Mouse (Mus musculus): ENCODE measurements around the gene B4galt1. TPM values are rescaled to one million over a fixed set of nuclear protein-coding genes. Genes with fewer than 3 reads are reported as not detected.

The B4galt1 gene
- total and polyA plus RNA-seq, 3 experiments = 15.4 to 39.1 (median 19.6) TPM

DNA sequence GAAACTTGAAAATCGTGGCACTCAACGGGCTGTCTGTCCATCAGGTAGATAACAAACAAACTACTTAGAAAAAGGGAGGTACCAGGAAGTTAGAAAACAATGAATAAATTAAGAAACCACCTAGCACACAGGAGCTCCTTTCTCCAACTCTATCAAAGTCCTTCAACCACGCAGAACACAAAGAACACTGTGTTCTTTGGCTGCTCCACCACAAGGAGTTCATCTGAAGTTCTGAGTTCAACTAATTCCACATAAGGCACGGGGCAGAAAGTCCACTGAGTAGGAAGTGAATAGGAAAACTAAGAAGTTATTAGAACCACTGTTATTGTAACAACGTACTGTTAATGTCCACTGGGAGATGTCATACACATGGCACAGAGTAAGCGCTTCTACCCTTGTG lies 39.4 kb downstream of the B4galt1 start:
- TF ChIP-seq TAL1 (conservative IDR thresholded peaks at IDR 0.05; ENCODE audit: low read depth, low read length) (no peak), GATA2 (IDR thresholded peaks at IDR 0.05; ENCODE audit: borderline replicate concordance, low read depth, low read length) (no peak), CTCF (IDR thresholded peaks at IDR 0.05; ENCODE audit: low read depth, low read length) (no peak), POLR2AphosphoS5 (IDR thresholded peaks at IDR 0.05; ENCODE audit: insufficient replicate concordance, low read depth, low read length) (no peak), GATA1 (IDR thresholded peaks at IDR 0.05; ENCODE audit: borderline replicate concordance, low read length) (no peak)
- H3K4me1 ChIP-seq (ENCODE audit: insufficient read depth, low read depth, low read length) = peaks cover 11% of the 10 kb centered on the region; the same call in 1 of the 2 replicates
- ATAC-seq (ENCODE audit: extremely low read depth, insufficient number of reproducible peaks, low FRiP score, poor library complexity, severe bottlenecking) = no peak
- H3K9me3 ChIP-seq (replicated peaks) = no peaks in the 10 kb centered on the region
- peaks cover 94% of the 10 kb centered on the region for H3K36me3 ChIP-seq (replicated peaks)
- no peak overlapping the region for H3K4me3 ChIP-seq (ENCODE audit: low read depth, low read length)
- DNase-seq (ENCODE audit: low spot score) = no peak
- H3K27me3 ChIP-seq (ENCODE audit: insufficient read depth, low read length) = no peaks in the 10 kb centered on the region

DNA sequence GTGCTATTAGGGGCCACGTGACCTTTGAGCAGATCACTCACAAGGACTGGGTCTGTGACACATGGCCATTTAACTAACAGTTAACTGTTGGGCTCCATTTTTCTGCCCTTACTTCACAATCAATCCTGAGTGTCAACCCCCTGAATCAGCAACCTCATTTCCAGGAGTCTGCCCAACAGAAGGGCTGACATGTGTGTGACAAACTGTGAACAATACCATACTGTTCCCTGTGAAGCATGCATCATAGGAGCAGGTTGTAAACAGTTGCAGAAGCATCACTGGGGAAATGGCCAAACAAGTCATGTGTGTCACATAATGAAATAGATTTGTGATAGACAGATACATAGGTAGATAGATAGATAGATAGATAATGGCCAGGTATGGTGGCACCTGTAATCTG lies 40.9 kb downstream of the B4galt1 start:
- no peak for ATAC-seq (ENCODE audit: extremely low read depth, insufficient number of reproducible peaks, low FRiP score, poor library complexity, severe bottlenecking)
- H3K4me1 ChIP-seq (ENCODE audit: insufficient read depth, low read depth, low read length) = 0 out of 2 replicates have a peak, but pooled peaks cover 3% of the 10 kb centered on the region
- TF ChIP-seq GATA2 (IDR thresholded peaks at IDR 0.05; ENCODE audit: borderline replicate concordance, low read depth, low read length) = no peak
- TF ChIP-seq TAL1 (conservative IDR thresholded peaks at IDR 0.05; ENCODE audit: low read depth, low read length) = no peak
- TF ChIP-seq POLR2AphosphoS5 (IDR thresholded peaks at IDR 0.05; ENCODE audit: insufficient replicate concordance, low read depth, low read length) = no peak
- TF ChIP-seq CTCF (IDR thresholded peaks at IDR 0.05; ENCODE audit: low read depth, low read length) = no peak
- TF ChIP-seq GATA1 (IDR thresholded peaks at IDR 0.05; ENCODE audit: borderline replicate concordance, low read length) = no peak

DNA sequence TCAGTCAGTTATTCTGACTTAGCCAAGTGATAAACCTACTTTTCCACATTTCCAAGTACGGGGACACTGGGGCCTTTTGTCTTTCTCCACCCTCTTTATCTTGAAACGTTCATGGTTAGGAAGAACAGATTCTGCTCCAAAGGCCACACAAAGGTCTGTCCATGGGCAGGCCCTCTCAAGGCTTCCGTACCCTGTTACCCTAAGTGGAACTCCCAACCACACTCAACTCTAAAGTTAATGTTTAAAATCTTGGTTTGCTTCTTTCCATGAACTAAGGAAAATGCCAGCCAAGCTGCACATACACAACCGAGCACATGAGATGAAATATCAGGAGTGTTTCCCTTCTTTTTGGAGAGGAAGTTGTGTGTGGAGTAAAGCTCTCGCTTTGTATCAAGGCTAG lies 43.3 kb downstream of the B4galt1 start:
- Histone ChIP-seq H3K9me3 (replicated peaks) (no peaks in the 10 kb centered on the region), H3K4me1 (ENCODE audit: insufficient read depth, low read depth, low read length) (no peaks in the 10 kb centered on the region), H3K27me3 (ENCODE audit: insufficient read depth, low read length) (no peaks in the 10 kb centered on the region), H3K36me3 (replicated peaks) (peaks cover 94% of the 10 kb centered on the region), H3K4me3 (ENCODE audit: low read depth, low read length) (no peak overlapping the region)
- TF ChIP-seq POLR2AphosphoS5 (IDR thresholded peaks at IDR 0.05; ENCODE audit: insufficient replicate concordance, low read depth, low read length) = no peak
- TF ChIP-seq GATA1 (IDR thresholded peaks at IDR 0.05; ENCODE audit: borderline replicate concordance, low read length) = no peak
- no peak for TF ChIP-seq TAL1 (conservative IDR thresholded peaks at IDR 0.05; ENCODE audit: low read depth, low read length)
- no peak for TF ChIP-seq GATA2 (IDR thresholded peaks at IDR 0.05; ENCODE audit: borderline replicate concordance, low read depth, low read length)
- no peak for TF ChIP-seq CTCF (IDR thresholded peaks at IDR 0.05; ENCODE audit: low read depth, low read length)
- DNase-seq (ENCODE audit: low spot score) (no peak), ATAC-seq (ENCODE audit: extremely low read depth, insufficient number of reproducible peaks, low FRiP score, poor library complexity, severe bottlenecking) (no peak)

More for the DNA sequence above, 40.9 kb downstream of the B4galt1 start:
- Histone ChIP-seq H3K9me3 (replicated peaks) (no peaks in the 10 kb centered on the region), H3K4me3 (ENCODE audit: low read depth, low read length) (no peak overlapping the region), H3K27me3 (ENCODE audit: insufficient read depth, low read length) (no peaks in the 10 kb centered on the region), H3K36me3 (replicated peaks) (peaks cover 95% of the 10 kb centered on the region)
- no peak for DNase-seq (ENCODE audit: low spot score)

DNA sequence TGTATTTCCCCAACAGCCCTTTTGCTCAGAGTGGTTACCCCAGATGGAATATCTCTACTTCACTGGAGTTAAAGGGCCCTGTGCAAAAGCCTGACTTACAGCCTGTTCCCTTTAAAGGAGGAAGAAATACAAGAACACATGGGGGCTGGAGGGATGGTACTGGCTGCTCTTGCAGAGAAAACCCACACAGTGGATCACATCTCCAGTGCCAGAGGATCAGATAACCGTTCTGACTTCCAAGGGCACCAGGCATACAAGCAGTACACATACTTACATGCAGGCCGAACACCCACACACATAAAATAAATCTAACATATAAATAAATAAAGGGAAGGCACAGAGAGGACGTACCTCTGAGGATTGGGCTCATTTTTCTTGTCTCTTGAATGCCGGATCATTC lies 46.4 kb downstream of the B4galt1 start:
- H3K36me3 ChIP-seq (replicated peaks) = peaks cover 94% of the 10 kb centered on the region
- ATAC-seq (ENCODE audit: extremely low read depth, insufficient number of reproducible peaks, low FRiP score, poor library complexity, severe bottlenecking) = no peak

DNA sequence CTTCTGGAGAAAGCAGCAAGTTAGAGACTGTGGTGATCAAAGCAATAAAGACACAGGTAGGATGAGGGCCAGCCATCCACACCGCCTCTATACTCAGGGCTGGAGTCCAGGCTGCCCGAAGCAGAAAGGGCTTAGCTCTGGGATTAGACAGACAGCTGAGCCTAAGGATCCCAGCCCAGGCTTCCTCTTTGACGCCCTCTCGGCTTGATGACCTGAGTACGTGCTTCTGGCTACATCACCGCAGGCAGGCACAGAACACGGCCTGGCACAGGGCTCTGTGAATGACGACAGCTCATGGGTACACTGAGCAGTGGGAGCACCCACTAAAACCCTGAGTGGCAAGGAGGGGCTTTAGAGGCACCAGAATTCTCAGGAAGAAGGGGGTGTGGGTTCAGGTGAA lies 48.4 kb downstream of the B4galt1 start:
- Histone ChIP-seq H3K9me3 (replicated peaks) (no peaks in the 10 kb centered on the region), H3K36me3 (replicated peaks) (peaks cover 86% of the 10 kb centered on the region), H3K4me1 (ENCODE audit: insufficient read depth, low read depth, low read length) (no peaks in the 10 kb centered on the region), H3K4me3 (ENCODE audit: low read depth, low read length) (no peak overlapping the region), H3K27me3 (ENCODE audit: insufficient read depth, low read length) (no peaks in the 10 kb centered on the region)
- ATAC-seq (ENCODE audit: extremely low read depth, insufficient number of reproducible peaks, low FRiP score, poor library complexity, severe bottlenecking) = no peak
- DNase-seq (ENCODE audit: low spot score) = no peak
- no peak for TF ChIP-seq CTCF (IDR thresholded peaks at IDR 0.05; ENCODE audit: low read depth, low read length)
- TF ChIP-seq POLR2AphosphoS5 (IDR thresholded peaks at IDR 0.05; ENCODE audit: insufficient replicate concordance, low read depth, low read length) = no peak
- no peak for TF ChIP-seq TAL1 (conservative IDR thresholded peaks at IDR 0.05; ENCODE audit: low read depth, low read length)
- TF ChIP-seq GATA2 (IDR thresholded peaks at IDR 0.05; ENCODE audit: borderline replicate concordance, low read depth, low read length) = no peak
- TF ChIP-seq GATA1 (IDR thresholded peaks at IDR 0.05; ENCODE audit: borderline replicate concordance, low read length) = no peak

More for the DNA sequence above, 46.4 kb downstream of the B4galt1 start:
- Histone ChIP-seq H3K4me1 (ENCODE audit: insufficient read depth, low read depth, low read length) (no peaks in the 10 kb centered on the region), H3K9me3 (replicated peaks) (no peaks in the 10 kb centered on the region), H3K27me3 (ENCODE audit: insufficient read depth, low read length) (no peaks in the 10 kb centered on the region), H3K4me3 (ENCODE audit: low read depth, low read length) (no peak overlapping the region)
- no peak for DNase-seq (ENCODE audit: low spot score)
- TF ChIP-seq GATA1 (IDR thresholded peaks at IDR 0.05; ENCODE audit: borderline replicate concordance, low read length) (no peak), CTCF (IDR thresholded peaks at IDR 0.05; ENCODE audit: low read depth, low read length) (no peak), POLR2AphosphoS5 (IDR thresholded peaks at IDR 0.05; ENCODE audit: insufficient replicate concordance, low read depth, low read length) (no peak), TAL1 (conservative IDR thresholded peaks at IDR 0.05; ENCODE audit: low read depth, low read length) (no peak), GATA2 (IDR thresholded peaks at IDR 0.05; ENCODE audit: borderline replicate concordance, low read depth, low read length) (no peak)

DNA sequence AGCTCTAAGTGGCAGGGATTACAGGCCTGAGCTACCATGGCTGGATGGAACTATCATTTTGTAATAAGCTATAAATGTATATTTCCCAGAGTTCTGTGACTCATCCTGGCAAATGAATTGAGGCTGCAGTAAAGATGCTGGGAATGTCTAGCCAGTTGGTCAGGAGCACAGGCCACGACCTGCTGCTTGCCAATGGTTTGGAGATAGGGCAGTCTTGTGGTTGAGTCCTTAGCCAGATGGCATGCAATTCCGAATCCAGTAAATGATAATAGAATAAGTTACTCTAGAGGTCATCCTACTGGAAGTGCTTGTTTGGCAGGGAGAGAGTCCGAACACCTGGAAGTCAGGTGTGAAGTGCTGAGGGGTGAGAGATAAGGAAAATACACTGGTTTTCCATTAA lies 51.0 kb downstream of the B4galt1 start:
- Histone ChIP-seq H3K36me3 (replicated peaks) (peaks cover 61% of the 10 kb centered on the region), H3K27me3 (ENCODE audit: insufficient read depth, low read length) (no peaks in the 10 kb centered on the region; the same call in 1 of the 2 replicates), H3K9me3 (replicated peaks) (no peaks in the 10 kb centered on the region), H3K4me1 (ENCODE audit: insufficient read depth, low read depth, low read length) (no peaks in the 10 kb centered on the region), H3K4me3 (ENCODE audit: low read depth, low read length) (no peak overlapping the region)
- DNase-seq (ENCODE audit: low spot score) (no peak), ATAC-seq (ENCODE audit: extremely low read depth, insufficient number of reproducible peaks, low FRiP score, poor library complexity, severe bottlenecking) (no peak)
- TF ChIP-seq CTCF (IDR thresholded peaks at IDR 0.05; ENCODE audit: low read depth, low read length) (no peak), GATA2 (IDR thresholded peaks at IDR 0.05; ENCODE audit: borderline replicate concordance, low read depth, low read length) (no peak), TAL1 (conservative IDR thresholded peaks at IDR 0.05; ENCODE audit: low read depth, low read length) (no peak), GATA1 (IDR thresholded peaks at IDR 0.05; ENCODE audit: borderline replicate concordance, low read length) (no peak), POLR2AphosphoS5 (IDR thresholded peaks at IDR 0.05; ENCODE audit: insufficient replicate concordance, low read depth, low read length) (no peak)

Measured in G1E (cell line).